Mouse (Mus musculus): ENCODE data around the gene Gm37240.

Gene Gm37240

DNA sequence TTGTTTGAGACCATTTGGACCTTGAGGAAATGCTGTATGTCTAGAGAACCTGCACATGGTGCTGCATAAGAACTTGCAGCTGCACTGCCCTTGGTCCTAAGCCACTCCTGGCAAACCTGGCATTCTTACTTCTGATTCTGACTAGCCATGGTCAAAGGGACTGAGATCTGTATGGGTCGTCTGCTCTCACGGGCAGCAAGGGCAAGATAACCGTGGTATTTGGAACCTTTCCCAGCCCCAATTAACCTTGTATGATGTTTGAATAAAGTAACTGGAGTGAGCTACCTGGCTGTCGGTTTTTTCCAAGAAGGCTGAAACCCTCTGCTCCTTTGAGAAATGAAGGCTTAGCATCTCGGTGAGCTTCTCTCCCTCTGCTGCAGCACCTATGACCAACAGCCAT lies 8.4 kb downstream of the Gm37240 start:
- no peak for DNase-seq (ENCODE audit: low spot score)

DNA sequence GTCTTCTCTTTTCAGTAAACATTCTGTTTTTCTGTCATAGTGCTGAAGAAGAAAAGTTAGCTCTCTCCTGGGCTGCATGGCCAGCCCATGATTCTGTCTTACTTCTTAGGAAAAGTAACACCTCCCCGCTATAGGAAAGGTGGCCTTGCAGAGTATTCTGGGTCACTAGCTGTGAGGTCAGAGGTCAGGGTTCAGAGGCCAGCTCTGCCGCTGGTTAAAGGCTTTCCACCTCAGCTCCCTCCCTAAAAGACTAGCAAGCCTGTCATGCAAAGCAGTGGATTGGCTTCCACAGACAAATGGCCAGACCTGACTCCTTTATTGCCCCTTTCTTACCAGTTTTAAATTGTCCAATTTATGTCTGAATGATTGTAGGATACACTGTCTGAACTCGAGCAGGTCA lies 23.3 kb downstream of the Gm37240 start:
- DNase-seq (ENCODE audit: low spot score), result peak; percentile 26

DNA sequence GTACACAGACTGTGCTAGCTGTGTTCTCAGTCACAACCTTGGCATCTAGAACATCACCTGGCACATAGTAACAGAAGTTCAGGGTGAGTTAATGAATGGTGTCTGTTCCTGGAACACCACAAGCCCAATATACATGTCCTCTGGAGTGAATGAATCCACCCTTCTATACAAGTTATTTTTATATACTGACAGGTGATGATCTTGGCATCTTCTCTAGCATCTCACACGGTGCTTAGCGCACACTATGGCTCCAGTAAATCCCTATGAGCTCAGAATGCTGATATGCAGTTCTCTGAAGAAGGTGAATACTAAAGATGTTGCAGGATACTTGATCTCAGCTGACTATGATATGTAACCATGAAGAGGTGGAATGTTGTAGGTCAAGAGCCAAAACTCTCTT lies 24.4 kb downstream of the Gm37240 start:
- no peak for DNase-seq (ENCODE audit: low spot score)

DNA sequence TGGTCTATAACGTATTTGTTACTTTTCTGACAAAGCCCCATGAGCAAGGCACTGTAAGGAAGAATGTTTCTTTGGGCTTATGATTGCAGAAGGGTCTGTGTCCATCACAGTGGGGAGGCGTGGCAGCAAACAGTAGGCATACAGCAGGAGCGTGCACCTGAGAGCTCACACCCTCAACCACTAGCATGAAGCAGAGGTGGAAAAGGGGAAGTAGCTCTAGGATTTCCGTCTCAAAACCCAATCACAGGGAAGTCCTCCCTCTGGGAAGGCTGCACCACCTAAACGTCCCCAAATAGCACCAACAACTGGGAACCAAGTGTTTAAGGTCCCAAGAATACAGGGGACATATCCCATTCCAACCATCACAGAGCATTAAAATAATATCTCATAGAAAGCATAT lies 26.3 kb downstream of the Gm37240 start:
- no peak for DNase-seq (ENCODE audit: low spot score)

DNA sequence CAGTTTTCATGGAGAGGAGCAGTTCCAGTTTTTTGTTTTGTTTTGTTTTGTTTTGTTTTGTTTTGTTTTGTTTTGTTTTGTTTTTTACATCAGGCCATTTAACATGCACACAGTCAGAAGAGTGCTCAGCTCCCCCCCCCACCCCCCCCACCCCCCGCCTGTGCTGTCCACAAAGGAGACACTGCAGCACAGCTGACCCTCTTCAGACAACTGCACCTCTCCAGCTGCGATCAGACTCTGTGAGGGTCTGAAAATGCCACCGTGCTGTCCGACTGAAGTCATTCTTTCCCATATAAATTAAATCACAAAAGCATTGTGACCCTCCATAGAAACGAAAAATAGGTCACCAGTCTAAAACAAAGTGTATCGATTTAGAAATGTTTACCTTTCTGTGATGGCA lies 28.0 kb downstream of the Gm37240 start:
- DNase-seq (ENCODE audit: low spot score), result no peak

DNA sequence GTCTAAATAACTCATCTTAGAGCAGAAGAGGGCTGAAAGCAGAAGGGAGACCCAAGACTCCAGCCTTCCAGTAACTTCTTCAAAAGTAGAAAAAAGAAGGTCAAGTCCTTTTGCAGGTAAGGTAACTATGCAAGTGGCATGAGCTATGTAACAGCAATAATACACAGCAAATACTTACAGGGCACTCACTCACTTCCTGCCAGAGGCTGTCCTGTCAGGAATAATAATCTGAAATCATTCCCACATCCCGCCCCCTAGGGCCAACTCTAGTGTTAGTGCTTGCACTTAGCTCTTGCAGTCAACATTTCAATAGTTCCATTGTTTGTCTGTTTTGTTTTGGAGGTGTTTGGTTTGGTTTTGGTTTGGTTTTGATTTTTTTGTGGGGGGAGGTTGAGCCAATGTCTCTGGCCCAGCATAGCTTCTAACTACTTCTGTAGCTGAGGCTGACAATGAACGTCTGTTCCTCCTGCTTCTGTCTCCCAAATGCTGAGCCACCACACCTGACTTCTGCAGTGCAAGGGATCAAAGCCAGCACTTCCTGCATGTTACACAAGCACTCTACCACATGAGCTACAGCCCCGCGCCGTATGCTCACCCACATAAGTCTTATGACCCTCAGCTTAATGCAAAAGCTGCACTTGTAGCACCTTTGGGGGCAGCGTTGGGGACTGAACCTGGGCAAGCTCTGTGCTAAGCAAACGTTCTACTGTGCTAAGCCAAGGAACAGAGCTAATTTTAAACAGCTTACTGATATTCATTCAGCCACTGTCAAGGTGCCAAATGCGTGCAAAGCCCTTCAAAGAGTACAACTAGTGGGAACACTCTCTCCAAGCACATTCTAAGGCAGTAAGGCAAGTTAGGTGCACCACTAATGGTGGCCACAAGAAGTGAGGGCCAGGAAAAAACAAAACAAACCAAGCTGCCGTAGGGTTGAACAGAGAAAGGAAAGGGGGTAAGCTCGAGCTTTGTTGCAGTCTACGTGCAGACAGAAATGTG lies 28.9 kb downstream of the Gm37240 start:
- DNase-seq (ENCODE audit: low spot score), result no peak

DNA sequence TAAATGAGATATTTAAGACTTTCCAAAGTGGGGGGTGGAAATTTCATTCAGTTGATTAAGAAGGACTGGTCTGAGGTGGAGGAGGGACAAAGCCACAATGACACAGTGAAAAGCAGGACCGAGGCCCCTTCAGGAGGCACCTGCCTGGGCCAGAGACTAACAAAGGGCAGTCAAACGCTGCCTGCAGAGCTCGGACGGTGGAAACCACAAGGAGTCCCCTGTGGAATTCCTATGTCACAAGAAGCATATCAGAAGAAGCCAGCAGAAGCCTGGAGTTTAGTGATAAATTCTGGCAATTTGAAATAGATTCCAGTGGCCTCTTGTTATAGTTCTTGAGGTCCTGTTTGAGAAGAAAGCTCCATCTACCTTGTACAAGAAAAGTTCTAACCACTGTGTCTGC lies 30.2 kb downstream of the Gm37240 start:
- DNase-seq (ENCODE audit: low spot score), result no peak

DNA sequence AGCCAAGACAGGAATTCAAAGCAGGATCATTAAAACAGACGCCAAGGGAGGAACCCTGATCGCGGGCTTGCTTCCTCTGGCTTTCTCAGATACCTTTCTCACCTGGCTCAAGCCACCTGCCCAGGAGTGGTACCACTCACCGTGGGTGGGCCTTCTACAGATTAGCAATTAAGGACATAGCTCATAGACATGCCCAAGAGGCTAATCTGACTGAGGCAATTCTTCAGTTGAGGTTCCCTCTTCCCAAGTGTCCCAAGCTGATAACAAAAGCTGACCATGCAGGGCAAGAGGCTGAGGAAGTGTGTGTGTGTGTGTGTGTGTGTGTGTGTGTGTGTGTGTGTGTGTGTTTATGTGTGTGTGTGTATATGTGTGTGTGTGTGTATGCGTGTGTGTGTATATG lies 31.4 kb downstream of the Gm37240 start:
- no peak for DNase-seq (ENCODE audit: low spot score)

DNA sequence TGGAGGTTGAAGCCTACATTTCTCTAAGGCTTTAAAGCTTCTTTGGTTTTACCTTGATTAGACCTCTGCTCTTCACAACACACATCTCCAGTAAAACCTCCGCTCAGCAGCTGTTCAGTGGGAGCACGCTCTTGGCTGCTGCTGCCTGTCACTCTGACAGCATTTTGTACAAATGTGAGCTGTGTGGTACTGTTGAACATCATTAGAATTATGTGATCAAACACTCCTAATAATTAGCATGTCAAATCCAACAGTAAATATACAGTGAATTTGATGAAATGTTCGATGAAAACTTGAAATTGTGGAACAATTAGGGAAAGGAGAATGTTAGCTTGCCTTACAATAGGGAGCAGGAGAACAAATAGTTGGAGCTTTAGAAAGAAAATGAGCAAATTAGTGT lies 32.3 kb downstream of the Gm37240 start:
- no peak for DNase-seq (ENCODE audit: low spot score)

DNA sequence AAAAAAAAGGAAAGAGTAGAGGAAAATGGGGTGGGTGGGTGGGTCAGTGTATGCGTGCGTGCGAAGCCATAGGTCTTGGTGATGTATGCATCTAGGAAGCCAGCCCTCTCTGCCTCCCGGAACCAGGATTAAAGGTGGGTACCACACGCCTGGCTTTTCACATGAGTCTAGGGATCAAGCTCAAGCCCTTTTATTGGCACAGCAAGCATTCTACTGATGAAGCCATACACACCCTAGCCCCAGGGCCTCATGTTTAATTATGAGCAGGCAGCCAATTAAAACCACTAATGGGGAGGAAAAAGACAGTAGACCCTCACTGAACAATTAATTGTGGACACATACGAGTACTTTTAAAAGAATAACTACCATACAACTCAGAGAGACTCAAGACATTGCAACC lies 33.2 kb downstream of the Gm37240 start:
- no peak for DNase-seq (ENCODE audit: low spot score)

DNA sequence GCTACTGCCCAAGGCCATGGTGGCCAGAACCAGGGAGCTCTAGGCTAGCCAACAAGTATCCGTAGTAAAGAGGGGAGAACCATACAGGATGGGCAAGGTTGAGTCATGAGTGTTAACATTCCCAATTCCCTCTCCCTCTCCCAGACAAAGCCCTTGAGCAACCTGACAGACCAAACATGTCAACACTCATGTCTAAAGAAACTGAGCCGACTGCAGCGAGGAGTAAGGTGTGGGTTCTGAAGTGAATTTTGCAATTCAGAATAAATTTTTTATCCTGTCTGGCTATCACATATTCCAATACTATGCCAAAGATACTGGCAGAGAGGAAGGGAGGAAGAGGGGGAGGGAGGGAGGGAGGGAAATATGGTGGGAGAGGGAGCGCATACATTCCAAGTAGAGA lies 33.6 kb downstream of the Gm37240 start:
- DNase-seq (ENCODE audit: low spot score), result no peak

DNA sequence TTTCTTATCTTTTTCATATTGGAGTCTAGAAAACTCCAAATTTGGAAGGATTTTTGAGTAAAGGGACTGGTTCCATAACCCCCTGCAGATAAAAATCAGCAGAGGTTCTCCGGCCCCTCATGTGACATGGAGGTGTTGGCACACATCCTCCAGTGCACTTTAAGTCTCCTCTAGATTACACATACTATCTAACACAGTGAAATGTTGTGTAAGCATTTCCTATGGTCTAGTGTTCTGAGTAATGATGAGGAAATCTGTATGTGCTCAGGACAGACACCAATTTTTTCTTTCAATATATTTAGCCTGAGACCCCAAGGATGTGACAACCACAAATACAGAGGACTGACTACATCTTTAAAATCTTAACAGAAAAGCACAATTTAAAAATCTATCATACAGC lies 37.2 kb downstream of the Gm37240 start:
- no peak for DNase-seq (ENCODE audit: low spot score)

DNA sequence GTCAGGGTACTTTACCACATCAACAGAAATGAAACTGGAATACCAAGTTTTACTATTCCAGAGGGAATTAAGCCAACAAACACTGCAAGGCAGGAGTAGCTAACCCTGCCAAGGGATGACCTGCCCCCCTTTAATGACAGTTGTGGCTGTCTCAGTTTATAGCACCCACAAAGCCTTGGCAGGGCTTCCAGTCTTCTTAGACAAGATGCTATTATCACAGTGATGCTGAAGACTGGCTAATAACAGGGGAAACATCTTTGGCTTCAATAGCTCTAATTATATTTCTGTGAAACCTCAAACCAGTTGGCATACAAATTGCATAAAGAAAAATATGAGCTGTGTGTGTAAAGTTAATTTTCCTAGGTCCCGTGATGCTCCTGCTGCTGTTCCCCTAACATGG lies 41.0 kb downstream of the Gm37240 start:
- DNase-seq (ENCODE audit: low spot score), result no peak

DNA sequence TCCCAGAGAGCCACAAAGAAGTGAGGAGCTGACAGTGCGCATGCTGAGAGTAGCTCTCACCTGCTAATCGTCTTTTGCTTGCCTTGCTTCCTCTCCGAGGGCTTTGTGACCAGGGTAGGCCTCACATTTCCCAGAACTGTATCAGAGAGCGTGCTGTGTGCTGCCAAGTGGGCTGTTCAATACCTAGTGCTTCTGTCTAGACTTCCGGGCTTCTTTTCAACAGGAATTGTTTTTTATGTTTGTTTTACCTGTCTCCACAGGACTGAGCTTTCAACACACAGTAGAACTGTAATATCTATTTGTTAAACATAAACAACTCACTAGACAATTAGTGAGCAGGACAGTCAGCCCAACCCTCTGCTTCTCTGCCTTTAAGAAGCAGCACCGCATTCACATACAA lies 42.0 kb downstream of the Gm37240 start:
- DNase-seq (ENCODE audit: low spot score), result no peak

DNA sequence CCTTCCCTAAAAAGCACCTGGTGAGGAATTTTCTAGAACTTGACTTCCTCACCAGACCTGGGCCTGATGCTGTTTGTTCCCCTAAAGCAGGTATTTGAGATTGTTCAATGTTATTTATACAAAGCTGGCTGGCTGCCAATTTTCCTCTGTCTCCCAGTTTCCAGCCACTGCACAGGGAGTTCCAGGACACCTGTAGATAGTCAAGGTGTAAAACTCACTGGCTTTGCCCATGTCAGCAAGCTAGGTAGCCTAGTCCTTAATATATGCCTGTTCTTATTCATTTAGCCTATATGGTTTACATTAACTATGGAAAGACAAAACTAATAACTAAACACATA lies 44.5 kb downstream of the Gm37240 start:
- no peak for DNase-seq (ENCODE audit: low spot score)

DNA sequence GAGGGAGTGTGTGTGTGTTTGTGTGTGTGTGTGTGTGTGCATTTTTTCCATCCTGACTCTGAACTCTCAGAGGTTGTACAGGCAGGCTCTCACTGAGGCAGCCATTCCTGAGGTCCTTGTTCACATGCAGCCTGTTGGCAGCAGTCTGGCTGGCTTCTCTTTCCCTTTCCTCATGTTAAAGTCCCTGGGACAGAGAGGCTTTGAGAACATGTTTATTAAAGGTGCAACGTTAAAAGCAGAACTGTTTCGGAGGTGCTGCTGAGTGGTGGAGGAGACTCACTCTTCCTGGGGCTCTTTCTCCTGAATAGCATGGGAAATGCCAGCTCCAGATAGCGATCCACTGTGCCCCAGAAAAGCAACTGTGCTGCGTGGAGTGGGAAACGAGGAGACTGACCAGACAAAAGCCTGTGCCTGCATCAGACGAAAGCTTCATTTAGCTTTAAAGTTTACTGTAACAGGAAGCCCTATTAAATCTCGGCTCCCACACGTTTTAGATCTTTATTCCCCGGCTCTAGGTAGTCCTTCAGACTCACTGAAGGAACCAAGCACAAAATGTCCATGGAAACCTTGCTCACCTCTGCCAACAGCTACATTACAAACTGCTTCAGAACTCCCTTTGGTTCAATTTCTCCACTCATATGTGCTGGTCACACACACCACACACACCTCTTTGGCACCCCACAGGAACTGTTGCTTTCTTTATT lies 45.0 kb downstream of the Gm37240 start:
- DNase-seq (ENCODE audit: low spot score), result no peak

DNA sequence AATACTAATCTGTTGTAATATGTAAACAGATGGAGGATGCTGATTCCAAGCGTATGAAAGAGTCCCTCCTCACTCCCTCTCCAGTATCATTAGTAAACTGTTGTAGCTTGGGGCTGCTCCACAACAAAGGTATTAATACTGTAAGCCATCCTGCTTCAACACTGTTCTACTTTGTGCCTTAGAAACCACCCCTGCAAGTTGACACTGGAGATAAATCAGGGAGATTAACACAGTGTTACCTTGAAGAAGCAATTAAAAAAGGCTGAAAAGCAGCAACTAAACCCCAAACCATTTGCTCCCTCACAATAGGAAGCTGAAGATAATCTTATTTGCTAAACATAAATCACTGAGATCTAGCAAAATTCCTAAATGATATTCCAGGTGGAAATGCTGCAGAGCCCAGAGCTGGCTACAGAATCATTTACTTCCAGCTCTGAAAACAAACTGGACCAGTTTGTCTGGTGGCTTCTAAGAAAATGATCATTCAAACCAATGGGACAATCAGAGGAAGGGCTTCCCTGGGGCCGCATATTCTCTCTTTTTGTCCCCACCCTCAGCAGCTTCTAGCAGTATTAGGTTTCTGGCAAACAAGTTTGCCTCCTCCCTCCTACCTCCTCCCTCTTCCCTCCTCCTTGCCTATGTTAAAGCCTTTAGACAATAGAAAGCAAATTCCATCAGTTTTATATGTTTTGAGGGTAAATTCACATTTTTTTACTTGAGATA lies 45.7 kb downstream of the Gm37240 start:
- DNase-seq (ENCODE audit: low spot score), result no peak

DNA sequence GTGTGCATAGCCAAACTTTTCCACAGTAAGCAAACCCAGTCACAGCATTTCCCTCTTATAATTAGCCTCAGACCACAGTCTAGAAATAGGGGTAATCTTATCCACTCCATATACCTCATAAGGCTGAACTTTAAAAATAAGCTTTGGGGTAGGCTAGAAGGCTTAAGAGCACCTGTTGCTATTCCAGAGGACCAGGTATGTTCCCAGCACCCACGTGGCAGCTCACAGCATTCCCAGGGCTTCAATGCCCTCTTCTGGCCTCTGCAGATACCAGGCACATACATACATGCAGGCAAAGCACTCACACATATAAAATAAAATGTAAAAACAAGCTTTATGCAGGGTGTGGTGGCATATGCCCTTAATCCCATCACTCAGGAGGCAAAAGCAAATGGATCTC lies 53.7 kb downstream of the Gm37240 start:
- no peak for DNase-seq (ENCODE audit: low spot score)

DNA sequence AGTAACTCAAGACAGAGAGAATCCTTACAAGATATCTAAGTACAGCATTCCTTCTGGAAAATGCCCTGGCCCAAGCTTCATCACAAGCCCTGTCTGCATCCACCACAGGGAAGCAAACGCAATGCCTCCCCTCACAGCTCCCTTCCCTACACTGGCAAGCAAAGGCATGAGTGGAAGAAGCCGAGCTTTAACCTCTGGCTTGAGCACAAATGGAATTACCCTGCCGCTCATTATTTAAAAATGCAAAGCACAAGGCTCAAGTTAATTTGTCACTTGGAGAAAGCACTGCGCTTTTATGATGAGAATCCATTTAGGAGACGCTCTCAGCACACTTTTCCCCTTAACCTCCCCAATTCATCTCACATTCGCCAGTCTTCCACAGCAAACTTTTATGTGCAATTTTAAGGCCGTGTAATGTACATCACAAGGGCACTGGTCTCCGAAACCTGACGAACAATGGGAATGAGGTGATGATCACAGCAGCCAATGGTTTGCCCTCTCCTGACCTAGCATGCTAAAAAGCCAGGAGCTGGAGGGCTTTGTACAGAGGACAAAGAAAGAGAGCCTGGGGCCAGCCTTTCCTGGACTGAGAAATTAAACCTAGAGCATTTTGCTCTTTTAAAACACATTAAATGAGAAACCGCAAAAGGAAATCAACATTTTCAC lies 54.7 kb downstream of the Gm37240 start:
- no peak for DNase-seq (ENCODE audit: low spot score)

DNA sequence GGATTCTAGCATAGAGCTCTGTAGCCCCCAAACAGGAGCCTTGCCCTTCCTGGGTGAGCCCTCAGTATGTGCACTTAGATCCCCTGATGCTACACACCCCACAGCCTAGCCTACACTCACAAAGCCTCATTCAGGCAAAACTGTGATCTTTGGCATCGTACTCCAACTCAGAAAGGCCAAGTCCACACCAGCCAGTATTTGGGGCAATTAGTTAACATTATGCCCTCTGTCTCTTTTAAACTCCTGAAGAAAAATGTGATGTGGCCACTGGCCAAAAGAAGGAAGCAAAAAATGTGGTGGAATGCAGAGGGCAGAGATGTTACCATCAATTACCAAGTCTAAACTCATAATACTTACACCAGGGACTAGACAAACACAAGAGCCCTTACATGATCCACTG lies 55.5 kb downstream of the Gm37240 start:
- DNase-seq (ENCODE audit: low spot score), result no peak

DNA sequence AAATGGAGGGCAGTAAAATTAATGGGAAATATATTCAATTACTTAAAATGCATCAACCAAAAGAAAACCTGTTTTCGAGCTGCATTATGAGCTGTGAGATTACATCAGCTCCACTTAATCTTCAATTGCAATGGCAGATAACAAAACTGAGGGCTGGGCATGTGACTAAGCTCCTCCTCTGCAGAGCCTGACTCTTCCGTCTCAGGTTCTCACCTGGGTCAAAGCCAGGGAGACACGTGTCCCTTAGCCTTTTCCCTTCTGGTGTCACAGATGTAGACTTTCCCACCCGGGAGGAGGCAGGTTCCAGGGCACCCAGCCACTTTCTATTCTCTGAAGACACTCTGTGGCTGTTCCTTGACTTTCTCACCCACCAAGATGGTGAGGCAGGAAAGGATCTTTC lies 58.3 kb downstream of the Gm37240 start:
- DNase-seq (ENCODE audit: low spot score), result no peak

DNA sequence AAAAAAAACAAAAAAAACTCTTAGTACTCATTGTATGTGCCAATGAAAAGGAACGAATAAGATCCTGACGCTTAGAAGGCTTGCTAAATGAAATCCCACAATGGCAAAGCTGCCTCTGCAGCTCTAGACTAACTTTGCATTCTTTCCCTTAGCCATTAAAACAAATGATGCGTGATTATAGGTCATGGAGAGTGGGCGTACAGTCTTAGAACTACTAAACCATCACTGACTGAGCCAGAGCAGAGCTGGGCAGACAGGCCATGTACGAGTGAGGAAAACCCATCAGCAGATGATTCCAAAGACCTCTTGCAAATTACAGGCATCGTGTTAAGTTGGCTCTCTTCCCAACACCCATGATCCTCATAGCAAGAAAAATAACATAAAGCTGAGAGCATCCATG lies 59.5 kb downstream of the Gm37240 start:
- no peak for DNase-seq (ENCODE audit: low spot score)
